Mouse (Mus musculus) thymus, postnatal 25 days (tissue): ENCODE measurements around the gene Chid1.

Experiments
- DNase-seq: peaks from one replicate; pipeline ENCODE4 v3.0.0; 2022

The Chid1 gene

GRCm38 (mm10) chr7:141475011-141475804 is 64.4 kb downstream of the Chid1 start, which contains the start of the genes Polr2l and Tspan4:
TSS of gene Polr2l (minus strand) at chr7:141475132.
TSS of gene Tspan4 (plus strand) at chr7:141475240.
- DNase-seq, result peak; percentile 88

GRCm38 (mm10) chr7:141474160-141474559 is 65.5 kb downstream of the Chid1 start:
- DNase-seq, result no peak

- no peak for DNase-seq
These were observed 66.9 kb downstream of the Chid1 start for GRCm38 (mm10) chr7:141472763-141473162.

GRCm38 (mm10) chr7:141472226-141472625 is 67.4 kb downstream of the Chid1 start:
- DNase-seq, result no peak

GRCm38 (mm10) chr7:141471236-141471635 is 68.4 kb downstream of the Chid1 start:
- DNase-seq, result no peak

GRCm38 (mm10) chr7:141470637-141470944 is 69.1 kb downstream of the Chid1 start:
- no peak for DNase-seq

GRCm38 (mm10) chr7:141469901-141470636 is 69.6 kb downstream of the Chid1 start:
- DNase-seq, result no peak

GRCm38 (mm10) chr7:141469352-141469751 is 70.3 kb downstream of the Chid1 start:
- no peak for DNase-seq

- peak; percentile 54 for DNase-seq
These were observed 71.0 kb downstream of the Chid1 start for GRCm38 (mm10) chr7:141468522-141469211.

- no peak for DNase-seq
These were observed 71.5 kb downstream of the Chid1 start for GRCm38 (mm10) chr7:141468164-141468521.

- peak; percentile 77 for DNase-seq
These were observed 72.2 kb downstream of the Chid1 start, which contains the start of gene Cd151 for GRCm38 (mm10) chr7:141467230-141468030. TSS of gene Cd151 (plus strand) at chr7:141467392.

- DNase-seq, result no peak
These were observed 73.0 kb downstream of the Chid1 start for GRCm38 (mm10) chr7:141466607-141467148.

- no peak for DNase-seq
These were observed 73.6 kb downstream of the Chid1 start for GRCm38 (mm10) chr7:141466045-141466394.

- no peak for DNase-seq
These were observed 74.1 kb downstream of the Chid1 start for GRCm38 (mm10) chr7:141465388-141466044.

GRCm38 (mm10) chr7:141464603-141465201 is 75.0 kb downstream of the Chid1 start:
- DNase-seq, result peak; percentile 38

- no peak for DNase-seq
These were observed 75.6 kb downstream of the Chid1 start for GRCm38 (mm10) chr7:141463824-141464602.

- DNase-seq, result no peak
These were observed 77.3 kb downstream of the Chid1 start for GRCm38 (mm10) chr7:141462333-141462821.

GRCm38 (mm10) chr7:141461521-141462332 is 77.9 kb downstream of the Chid1 start:
- DNase-seq, result no peak

- DNase-seq, result no peak
These were observed 79.1 kb downstream of the Chid1 start, which contains the start of gene Cracr2b for GRCm38 (mm10) chr7:141460391-141461113. TSS of gene Cracr2b (plus strand) at chr7:141461094.
